Mouse (Mus musculus): ENCODE measurements at regions not wholly inside any gene's neighbourhood (a gene's known extent, or its start where the extent isn't known, plus 50 kb on each side); places are given as distances from the start of the nearest gene placed in this dataset.
A peak's percentile ranks its signal among the peaks of the same experiment; 100 is the strongest.

- Histone ChIP-seq H3K27ac (ENCODE audit: low read depth) (no peak overlapping the region), H3K27me3 (ENCODE audit: insufficient read depth, low read length) (no peaks in the 10 kb centered on the region), H3K4me3 (ENCODE audit: low read depth, low read length) (no peak overlapping the region), H3K4me2 (no peak overlapping the region), H3K4me1 (ENCODE audit: insufficient read depth) (no peaks in the 10 kb centered on the region), H3K36me3 (ENCODE audit: insufficient read depth) (no peaks in the 10 kb centered on the region), H3K9ac (no peak overlapping the region), H3K9me3 (ENCODE audit: low read depth, low read length) (no peaks in the 10 kb centered on the region)
- 78% methylated on average over 2 of the region's 2 CpGs for WGBS
- DNase-seq (no peak), ATAC-seq (ENCODE audit: insufficient read depth) (no peak)
- no peak for TF ChIP-seq CTCF (IDR thresholded peaks at IDR 0.05; ENCODE audit: low read depth)
Observed at GRCm38 (mm10) chr10:67430805-67431204, 104.5 kb upstream of the Egr2 start.

GRCm38 (mm10) chr10:67439042-67439635 lies 96.1 kb upstream of the Egr2 start:
- Histone ChIP-seq H3K27me3 (ENCODE audit: insufficient read depth, low read length) (no peaks in the 10 kb centered on the region), H3K27ac (ENCODE audit: low read depth) (no peak overlapping the region), H3K9me3 (ENCODE audit: low read depth, low read length) (no peaks in the 10 kb centered on the region), H3K4me1 (ENCODE audit: insufficient read depth) (no peaks in the 10 kb centered on the region), H3K36me3 (ENCODE audit: insufficient read depth) (no peaks in the 10 kb centered on the region), H3K4me3 (ENCODE audit: low read depth, low read length) (no peak overlapping the region), H3K4me2 (no peak overlapping the region), H3K9ac (no peak overlapping the region)
- TF ChIP-seq CTCF (IDR thresholded peaks at IDR 0.05; ENCODE audit: low read depth), result no peak
- DNase-seq (peak; percentile 54), ATAC-seq (ENCODE audit: insufficient read depth) (no peak)
- WGBS, result 79% methylated on average over 15 of the region's 15 CpGs

GRCm38 (mm10) chr10:67439844-67440243 lies 95.4 kb upstream of the Egr2 start:
- Histone ChIP-seq H3K27me3 (ENCODE audit: insufficient read depth, low read length) (no peaks in the 10 kb centered on the region), H3K4me2 (no peak overlapping the region), H3K27ac (ENCODE audit: low read depth) (no peak overlapping the region), H3K36me3 (ENCODE audit: insufficient read depth) (no peaks in the 10 kb centered on the region), H3K4me3 (ENCODE audit: low read depth, low read length) (no peak overlapping the region), H3K9ac (no peak overlapping the region), H3K9me3 (ENCODE audit: low read depth, low read length) (no peaks in the 10 kb centered on the region), H3K4me1 (ENCODE audit: insufficient read depth) (no peaks in the 10 kb centered on the region)
- 78% methylated on average over 5 of the region's 5 CpGs for WGBS
- no peak for ATAC-seq (ENCODE audit: insufficient read depth)
- no peak for DNase-seq
- TF ChIP-seq CTCF (IDR thresholded peaks at IDR 0.05; ENCODE audit: low read depth), result no peak

GRCm38 (mm10) chr10:67441243-67441642 lies 94.0 kb upstream of the Egr2 start:
- no peak overlapping the region for H3K9ac ChIP-seq
- 47% methylated on average over 7 of the region's 7 CpGs for WGBS
- no peaks in the 10 kb centered on the region for H3K9me3 ChIP-seq (ENCODE audit: low read depth, low read length)
- ATAC-seq (ENCODE audit: insufficient read depth) (no peak), DNase-seq (peak; percentile 6)
- no peaks in the 10 kb centered on the region for H3K4me1 ChIP-seq (ENCODE audit: insufficient read depth)
- H3K27ac ChIP-seq (ENCODE audit: low read depth), result no peak overlapping the region
- H3K4me2 ChIP-seq, result no peak overlapping the region
- no peaks in the 10 kb centered on the region for H3K27me3 ChIP-seq (ENCODE audit: insufficient read depth, low read length)
- no peak overlapping the region for H3K4me3 ChIP-seq (ENCODE audit: low read depth, low read length)
- TF ChIP-seq CTCF (IDR thresholded peaks at IDR 0.05; ENCODE audit: low read depth), result no peak
- H3K36me3 ChIP-seq (ENCODE audit: insufficient read depth), result no peaks in the 10 kb centered on the region

- ATAC-seq (ENCODE audit: insufficient read depth) (peak; percentile 56; the same call in 1 of the 2 replicates), DNase-seq (peak; percentile 52)
- Histone ChIP-seq H3K9ac (no peak overlapping the region), H3K27ac (ENCODE audit: low read depth) (no peak overlapping the region), H3K36me3 (ENCODE audit: insufficient read depth) (no peaks in the 10 kb centered on the region), H3K9me3 (ENCODE audit: low read depth, low read length) (0 out of 2 replicates have a peak, but pooled peaks cover 3% of the 10 kb centered on the region), H3K4me2 (no peak overlapping the region), H3K4me3 (ENCODE audit: low read depth, low read length) (no peak overlapping the region), H3K27me3 (ENCODE audit: insufficient read depth, low read length) (no peaks in the 10 kb centered on the region), H3K4me1 (ENCODE audit: insufficient read depth) (no peaks in the 10 kb centered on the region)
- TF ChIP-seq CTCF (IDR thresholded peaks at IDR 0.05; ENCODE audit: low read depth), result no peak
- WGBS, result 43% methylated on average over 6 of the region's 6 CpGs
Observed at GRCm38 (mm10) chr10:67448875-67449274, 86.4 kb upstream of the Egr2 start.

GRCm38 (mm10) chr10:67454149-67454548 lies 81.1 kb upstream of the Egr2 start:
- Histone ChIP-seq H3K27ac (ENCODE audit: low read depth) (no peak overlapping the region), H3K4me3 (ENCODE audit: low read depth, low read length) (no peak overlapping the region), H3K4me2 (no peak overlapping the region), H3K36me3 (ENCODE audit: insufficient read depth) (no peaks in the 10 kb centered on the region), H3K4me1 (ENCODE audit: insufficient read depth) (no peaks in the 10 kb centered on the region), H3K9ac (no peak overlapping the region), H3K9me3 (ENCODE audit: low read depth, low read length) (no peaks in the 10 kb centered on the region), H3K27me3 (ENCODE audit: insufficient read depth, low read length) (no peaks in the 10 kb centered on the region)
- no peak for ATAC-seq (ENCODE audit: insufficient read depth)
- DNase-seq, result no peak
- WGBS, result 35% methylated on average over 7 of the region's 7 CpGs
- TF ChIP-seq CTCF (IDR thresholded peaks at IDR 0.05; ENCODE audit: low read depth), result no peak

GRCm38 (mm10) chr10:67458447-67459272 lies 76.6 kb upstream of the Egr2 start:
- Histone ChIP-seq H3K27me3 (ENCODE audit: insufficient read depth, low read length) (no peaks in the 10 kb centered on the region), H3K36me3 (ENCODE audit: insufficient read depth) (no peaks in the 10 kb centered on the region), H3K4me3 (ENCODE audit: low read depth, low read length) (no peak overlapping the region), H3K4me2 (peak overlapping the region; percentile 31; the same call in 1 of the 2 replicates), H3K27ac (ENCODE audit: low read depth) (no peak overlapping the region), H3K9ac (no peak overlapping the region), H3K9me3 (ENCODE audit: low read depth, low read length) (no peaks in the 10 kb centered on the region), H3K4me1 (ENCODE audit: insufficient read depth) (no peaks in the 10 kb centered on the region)
- ATAC-seq (ENCODE audit: insufficient read depth) (0 out of 2 replicates have a peak, but pooled peaks have one; percentile 17), DNase-seq (peak; percentile 34)
- TF ChIP-seq CTCF (IDR thresholded peaks at IDR 0.05; ENCODE audit: low read depth), result no peak
- WGBS, result 26% methylated on average over 22 of the region's 22 CpGs
